Comparison of ENCODE assay signal across 10 mouse cellular contexts in the genomic region with DNA sequence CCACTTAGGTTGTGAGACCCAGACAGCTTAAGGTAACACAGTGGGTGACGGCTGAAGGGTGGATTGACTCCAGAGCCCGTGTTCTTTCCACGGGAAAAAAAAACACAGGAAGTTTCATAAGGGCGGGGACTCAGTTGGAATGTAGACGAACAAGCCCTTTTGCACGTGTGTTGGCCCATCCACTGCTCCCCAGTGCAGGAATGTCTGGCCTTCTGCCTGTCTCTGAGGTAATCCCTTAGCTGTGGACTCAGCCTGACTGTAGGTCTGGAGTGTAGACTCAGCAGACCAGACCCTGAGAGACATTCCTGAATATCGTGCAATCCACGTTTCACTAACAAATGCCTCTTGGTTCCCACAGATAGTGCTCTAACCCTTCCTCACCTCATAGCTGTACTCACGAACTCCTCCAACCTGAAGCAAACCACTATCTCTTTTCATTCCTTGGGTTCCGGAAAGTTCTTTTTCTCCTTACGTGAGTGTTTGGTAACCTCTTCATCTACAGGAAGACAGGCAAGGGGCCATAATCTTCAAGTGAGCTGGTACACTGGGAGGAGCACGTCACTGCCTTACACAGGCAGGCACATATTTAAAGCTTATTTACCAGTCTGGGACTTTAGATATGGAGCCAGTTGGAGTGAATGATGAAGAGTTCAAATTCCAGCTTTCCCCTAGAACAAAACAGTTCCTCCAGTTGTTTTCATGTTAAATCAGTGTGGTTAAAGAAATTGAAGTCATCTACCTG.
DNase-seq lines count a peak whose midpoint lies in the region; TF ChIP-seq lines count a peak whose summit lies in the region.
"Had no signal": no experiment of that assay in that cellular context is flagged by ENCODE, and none has a peak within 500 bp of the region (broad histone marks: within the 10 kb centered on the region; RNA-seq: fewer than 3 reads in every experiment).

No protein-coding gene starts in this region.

- no peak overlapping the region for H3K9ac ChIP-seq in liver, adult 2 months (ENCODE audit: low read depth, low read length)

- H3K4me1 ChIP-seq in liver, adult 2 months (ENCODE audit: control insufficient read depth, insufficient read depth, low read length) = no peaks in the 10 kb centered on the region

- H3K27me3 ChIP-seq in liver, adult 2 months (ENCODE audit: control insufficient read depth, insufficient read depth, low read length) = no peaks in the 10 kb centered on the region

- H3K36me3 ChIP-seq in liver, adult 2 months (ENCODE audit: control insufficient read depth, insufficient read depth, low read length) = no peaks in the 10 kb centered on the region

- WGBS in liver, adult 2 months = 48% methylated on average over 12 of the region's 12 CpGs

- no peak for TF ChIP-seq CTCF in liver, adult 2 months (IDR thresholded peaks at IDR 0.05; ENCODE audit: low read depth, low read length)
- no peak for TF ChIP-seq CTCF in gastrocnemius, adult 2 months (IDR thresholded peaks at IDR 0.05)

- TF ChIP-seq POLR2A in liver, adult 2 months (IDR thresholded peaks at IDR 0.05; ENCODE audit: extremely low read depth, insufficient read depth, low read length) = no peak

- H3K27ac ChIP-seq in liver, adult 2 months (replicated peaks; ENCODE audit: insufficient read depth, low read depth, low read length) = no peak overlapping the region
- no peak overlapping the region for H3K27ac ChIP-seq in gastrocnemius, adult 2 months
- H3K27ac ChIP-seq: macrophage had no signal

- no peak overlapping the region for H3K4me3 ChIP-seq in liver, adult 2 months (ENCODE audit: insufficient read depth, low read depth, low read length)
- H3K4me3 ChIP-seq in gastrocnemius, adult 2 months = no peak overlapping the region

- intact Hi-C loops in gastrocnemius, adult 2 months (cut with DNase I) = no loop called here
- intact Hi-C loops in heart, postnatal 25 days (cut with DNase I) = no loop called here

- DNase-seq in liver, adult 2 months (ENCODE audit: extremely low read depth, low read depth, low spot score) = peak; percentile 30
- DNase-seq in liver = no peak
- peak; percentile 58 for DNase-seq in gastrocnemius, adult 2 months
- peak; percentile 29 for DNase-seq in heart, postnatal 25 days (ENCODE audit: low spot score)
- peak; percentile 34 for DNase-seq in skeletal muscle tissue, adult 2 months (ENCODE audit: low read depth, low spot score)
- DNase-seq in layer of hippocampus, postnatal 14 days (ENCODE audit: low spot score in 2 of 2) = no peak
- DNase-seq in T-cell, adult 2 months (ENCODE audit: low spot score) = no peak
- DNase-seq in layer of hippocampus, postnatal 25 days (ENCODE audit: extremely low spot score in 1 of 2, low spot score in 1 of 2) = no peak
- DNase-seq: right cerebral cortex, postnatal 4 days had no signal

- no peaks in the 10 kb centered on the region for H3K79me2 ChIP-seq in liver, adult 2 months (ENCODE audit: control insufficient read depth, insufficient read depth, low read length)

Comparison
In these comparisons a context has a peak if more than half of its experiments do, and no peak if none do; other contexts are left out.
1. DNase-seq: peak in liver, adult 2 months (single experiment), gastrocnemius, adult 2 months (single experiment), heart, postnatal 25 days (single experiment) and skeletal muscle tissue, adult 2 months (single experiment); none in liver (single experiment), layer of hippocampus, postnatal 14 days (0 of 2), T-cell, adult 2 months (single experiment) and layer of hippocampus, postnatal 25 days (0 of 2).